Mouse (Mus musculus): Measurements from ENCODE around the gene Adcyap1.

Adcyap1 gene

DNA sequence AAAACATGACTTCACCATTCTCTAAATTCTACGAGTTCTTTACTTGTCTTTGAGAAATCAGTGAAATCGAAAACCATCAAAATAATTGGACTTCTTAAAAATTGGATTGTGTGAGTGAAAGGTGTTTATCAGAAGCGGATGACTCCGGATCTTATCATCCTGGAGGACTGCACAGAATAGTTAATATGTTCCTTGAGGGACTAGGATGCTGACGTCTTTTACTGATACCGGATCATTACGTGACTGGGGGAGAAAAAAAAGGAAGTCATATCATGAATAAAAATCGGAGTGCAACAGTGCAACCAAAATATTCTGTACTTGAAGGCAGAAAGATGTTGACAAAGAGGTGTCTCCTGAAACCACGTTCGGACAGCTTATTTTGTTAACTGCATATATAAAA lies at the start of gene Adcyap1:
Adcyap1 (plus strand) TSS at position 301 of the 400 bp plus-strand sequence.
- DNase-seq (ENCODE audit: low spot score in 2 of 2) = no peak

DNA sequence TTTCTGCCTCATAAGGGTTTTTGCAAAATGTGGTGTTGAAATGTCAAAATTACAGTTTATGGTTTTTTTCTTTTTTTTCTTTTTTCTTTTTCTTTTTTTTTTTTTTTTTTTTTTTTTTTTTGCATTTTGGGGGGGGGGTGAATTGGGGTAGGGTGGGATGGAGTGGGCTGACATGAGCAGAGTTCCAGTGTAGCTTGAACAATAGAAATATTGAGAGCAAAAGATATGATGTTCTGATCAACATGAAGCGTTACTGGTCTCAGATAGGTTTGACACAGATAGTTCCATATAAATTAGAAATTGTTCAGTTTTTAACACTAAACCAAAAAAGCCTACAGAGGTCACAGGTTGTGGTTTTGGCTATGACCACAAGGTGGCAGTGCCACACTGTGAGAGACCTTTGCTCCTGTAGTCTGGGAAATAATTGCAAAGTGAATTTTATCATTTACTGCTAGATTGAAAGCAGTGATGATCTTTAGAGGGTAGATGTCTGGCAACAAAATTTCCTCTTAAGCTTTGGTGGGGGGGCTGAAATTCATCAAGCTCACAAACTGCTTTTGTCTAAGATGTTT lies 40.5 kb upstream of the Adcyap1 start:
- peak; percentile 20 to 37 for DNase-seq (ENCODE audit: low spot score in 2 of 2)

DNA sequence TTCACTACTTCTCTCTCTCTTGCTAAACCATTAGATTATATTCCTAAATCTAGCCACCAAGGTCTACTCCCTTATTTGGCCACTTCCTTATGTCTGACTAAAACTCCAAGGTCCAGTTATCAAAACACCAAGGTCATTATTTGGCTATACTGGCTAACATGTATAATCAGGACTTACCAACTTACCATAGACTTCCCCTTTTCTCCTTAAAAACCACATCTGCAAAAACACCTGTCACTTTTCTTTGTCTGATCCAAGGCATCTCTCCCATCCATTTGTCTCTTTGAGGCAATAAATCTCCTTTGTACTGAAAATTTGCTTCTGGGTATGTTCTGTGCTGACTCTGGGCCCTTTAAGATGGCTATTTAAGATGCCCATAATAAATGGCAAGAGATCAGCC lies 29.2 kb upstream of the Adcyap1 start:
- no peak for DNase-seq (ENCODE audit: low spot score in 2 of 2)

DNA sequence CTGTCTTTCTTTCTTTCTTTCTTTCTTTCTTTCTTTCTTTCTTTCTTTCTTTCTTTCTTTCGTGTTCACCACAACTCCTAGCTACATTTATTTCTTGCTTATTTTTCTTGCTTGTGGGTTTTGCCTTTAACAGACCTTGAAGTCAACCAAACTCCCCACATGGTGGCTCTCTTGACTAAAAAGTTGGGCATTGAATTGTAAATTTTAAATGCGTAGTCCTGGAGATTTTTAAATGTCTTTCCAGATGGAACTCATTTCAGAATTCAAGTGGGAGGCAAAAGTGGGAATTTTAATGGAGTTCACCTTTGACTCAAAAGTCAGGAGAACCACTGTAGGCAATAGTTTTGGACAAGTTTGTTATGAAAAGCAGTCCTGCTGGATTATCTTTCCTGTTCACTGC lies 2.0 kb upstream of the Adcyap1 start:
- no peak for DNase-seq (ENCODE audit: low spot score in 2 of 2)

DNA sequence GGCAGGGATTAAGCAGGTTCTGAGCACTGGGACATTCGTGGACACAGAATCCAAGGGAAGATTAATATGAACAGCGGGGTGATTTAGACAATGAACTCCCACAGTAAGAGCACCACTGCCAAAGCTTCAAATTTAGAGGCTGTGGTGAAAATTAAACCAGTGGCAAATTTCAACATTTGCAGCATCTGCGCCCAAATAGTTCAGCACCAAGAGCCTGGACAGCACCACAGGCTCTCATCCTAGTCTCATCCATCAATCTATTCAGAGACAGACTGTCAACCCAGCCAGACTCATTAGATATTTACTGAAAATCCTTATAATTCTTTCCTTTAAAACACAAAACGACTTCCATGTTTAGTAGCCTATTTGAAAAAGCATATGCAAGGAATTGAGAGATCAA lies 604 bp upstream of the Adcyap1 start:
- DNase-seq (ENCODE audit: low spot score in 2 of 2) = no peak

DNA sequence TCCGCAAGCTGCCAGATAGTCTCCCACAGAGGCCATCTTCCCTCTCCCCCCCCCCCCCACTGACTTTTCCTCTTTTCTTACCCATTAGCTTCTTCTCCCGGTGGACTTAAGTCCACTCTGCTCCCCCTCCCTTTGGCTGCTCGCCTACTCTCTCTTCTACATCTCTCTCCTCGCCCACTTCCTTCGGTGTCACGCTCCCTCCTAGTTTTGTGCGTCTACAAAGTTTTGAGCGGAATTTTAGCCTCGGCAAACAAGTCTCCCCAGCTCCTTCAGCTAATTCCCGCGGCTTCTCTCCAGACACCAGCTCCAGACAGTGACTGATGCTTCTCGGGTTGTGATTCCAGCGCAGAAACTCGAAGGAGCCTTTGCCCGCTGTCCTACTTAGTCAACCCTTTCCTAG lies 401 bp downstream of the Adcyap1 start:
- no peak for DNase-seq (ENCODE audit: low spot score in 2 of 2)

DNA sequence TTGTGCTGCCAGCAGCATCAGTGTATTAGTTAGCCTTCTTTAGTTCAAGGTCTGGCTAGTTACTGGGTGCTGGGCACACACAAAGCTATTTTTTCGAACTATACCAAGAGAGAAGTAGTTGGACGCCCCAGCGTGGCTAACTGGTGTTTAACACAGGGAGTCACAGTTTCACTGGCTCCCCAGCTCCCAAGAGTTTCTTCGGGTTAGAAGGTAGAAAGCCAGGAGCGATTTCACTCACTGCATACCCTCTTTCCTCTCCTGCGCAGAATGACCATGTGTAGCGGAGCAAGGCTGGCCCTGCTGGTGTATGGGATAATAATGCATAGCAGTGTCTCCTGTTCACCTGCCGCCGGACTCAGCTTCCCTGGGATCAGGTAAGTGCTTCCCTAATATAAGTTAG lies 930 bp downstream of the Adcyap1 start:
- DNase-seq (ENCODE audit: low spot score in 2 of 2) = no peak

DNA sequence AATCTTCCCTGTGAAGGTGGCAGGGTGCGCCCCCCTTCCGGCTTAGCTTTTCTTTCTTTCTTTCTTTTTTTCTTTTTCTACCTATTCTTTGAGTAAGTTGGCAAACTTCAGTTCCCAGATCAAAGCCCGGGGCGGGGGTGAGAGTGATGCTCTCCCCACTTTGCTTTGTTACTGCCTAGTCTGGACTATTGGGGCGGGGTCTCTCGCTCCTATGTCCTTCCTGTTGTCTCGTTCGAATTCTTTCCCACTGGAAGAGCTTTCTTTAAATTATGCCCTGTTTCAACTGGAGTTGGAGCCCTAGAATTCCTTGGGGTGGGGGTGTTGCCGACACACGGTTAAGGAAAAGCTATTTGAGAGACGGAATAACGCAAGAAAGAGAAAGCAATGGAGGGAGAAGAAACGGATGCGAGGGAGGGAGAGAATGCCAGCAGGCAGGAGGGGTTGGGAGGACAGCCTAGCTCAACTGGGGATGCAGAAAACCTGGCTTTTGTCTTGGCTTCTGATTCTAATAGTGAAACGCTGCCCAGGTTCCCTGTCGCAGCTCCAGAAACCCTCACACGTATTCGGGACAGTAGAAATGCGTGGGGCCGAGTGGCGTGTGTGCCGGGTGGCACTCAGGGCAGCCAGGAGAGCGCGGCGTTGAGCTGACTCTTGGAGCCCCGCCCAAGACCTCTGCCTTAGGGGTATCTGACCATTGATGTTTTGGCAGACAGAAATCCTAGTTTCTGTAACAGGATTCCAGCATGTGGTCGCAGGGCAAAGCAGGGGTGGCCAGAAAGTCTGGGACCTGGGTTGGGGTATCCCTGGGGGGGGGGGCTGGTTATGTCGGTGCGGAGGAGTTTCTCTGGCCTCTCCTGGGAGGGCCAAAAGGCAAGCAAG lies 1.8 kb downstream of the Adcyap1 start:
- no peak for DNase-seq (ENCODE audit: low spot score in 2 of 2)

DNA sequence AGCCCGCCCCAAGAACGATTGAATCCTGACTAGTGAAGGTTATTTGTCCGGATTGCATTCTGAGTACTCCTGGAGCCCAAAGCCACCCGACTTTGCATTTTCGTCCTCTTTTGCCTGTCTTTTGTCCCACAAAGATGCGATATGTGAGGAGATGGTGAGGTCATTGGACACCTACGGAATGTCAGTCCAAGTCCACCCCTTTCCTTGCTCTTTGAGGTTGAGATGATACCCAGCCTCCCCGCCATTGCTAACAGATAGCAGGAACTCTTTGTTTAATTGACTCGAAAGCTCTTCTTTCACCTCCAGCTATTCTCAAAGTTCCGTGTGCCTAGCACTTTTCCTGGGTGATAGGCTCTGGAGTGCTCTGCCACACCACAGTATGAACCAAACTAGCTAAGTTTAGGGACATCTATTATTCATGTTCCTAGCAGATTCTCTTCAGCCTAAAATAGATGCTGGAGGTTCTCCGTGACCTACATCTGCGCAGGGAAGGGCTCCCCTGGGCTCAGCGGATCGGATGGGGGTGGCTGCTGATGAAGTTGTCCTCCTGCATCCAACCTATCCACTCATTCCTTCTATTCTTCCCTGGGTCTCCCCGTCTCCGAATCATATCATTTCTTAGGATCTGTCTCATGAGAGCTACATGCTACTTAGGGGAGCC lies 2.6 kb downstream of the Adcyap1 start:
- DNase-seq (ENCODE audit: low spot score in 2 of 2) = no peak

DNA sequence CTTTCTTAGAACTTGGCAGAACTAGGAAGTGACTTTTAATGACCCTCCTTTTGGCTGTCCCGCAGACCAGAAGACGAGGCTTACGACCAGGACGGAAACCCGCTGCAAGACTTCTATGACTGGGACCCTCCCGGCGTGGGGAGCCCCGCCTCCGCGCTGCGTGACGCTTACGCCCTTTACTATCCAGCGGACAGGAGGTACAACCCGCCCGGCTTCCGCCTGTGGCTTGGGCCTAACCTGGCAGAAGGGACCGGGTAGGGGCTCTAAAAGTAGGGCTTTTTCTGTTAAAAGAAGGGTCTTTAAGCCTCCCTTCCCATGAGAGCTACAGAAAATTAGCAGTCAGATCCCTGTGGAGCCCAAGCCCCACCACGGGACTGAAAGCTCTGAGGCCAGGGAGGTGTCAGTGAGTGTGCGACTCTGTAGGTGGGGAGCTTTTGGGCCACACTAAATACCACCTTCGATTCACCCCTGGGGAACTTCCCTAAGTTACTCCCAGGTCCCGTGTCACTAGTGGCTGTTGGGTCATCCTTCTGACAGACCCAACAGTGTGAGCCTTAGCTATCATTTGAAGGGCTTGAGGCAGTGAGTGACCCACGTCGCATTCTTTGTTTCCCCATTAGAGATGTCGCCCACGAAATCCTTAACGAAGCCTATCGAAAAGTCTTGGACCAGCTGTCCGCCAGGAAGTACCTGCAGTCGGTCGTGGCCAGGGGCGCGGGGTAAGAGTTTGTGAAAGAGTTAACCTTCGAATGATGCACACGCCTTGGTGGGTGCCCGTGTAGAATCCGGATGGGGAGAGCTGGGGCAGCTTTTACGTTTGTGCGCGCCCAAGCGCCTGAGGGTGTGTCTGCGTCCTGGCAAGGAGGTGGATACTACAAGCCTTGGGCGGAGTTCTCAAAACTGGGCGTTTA lies 3.6 kb downstream of the Adcyap1 start:
- DNase-seq (ENCODE audit: low spot score in 2 of 2) = peak in 1 of 2 experiments; percentile 7

DNA sequence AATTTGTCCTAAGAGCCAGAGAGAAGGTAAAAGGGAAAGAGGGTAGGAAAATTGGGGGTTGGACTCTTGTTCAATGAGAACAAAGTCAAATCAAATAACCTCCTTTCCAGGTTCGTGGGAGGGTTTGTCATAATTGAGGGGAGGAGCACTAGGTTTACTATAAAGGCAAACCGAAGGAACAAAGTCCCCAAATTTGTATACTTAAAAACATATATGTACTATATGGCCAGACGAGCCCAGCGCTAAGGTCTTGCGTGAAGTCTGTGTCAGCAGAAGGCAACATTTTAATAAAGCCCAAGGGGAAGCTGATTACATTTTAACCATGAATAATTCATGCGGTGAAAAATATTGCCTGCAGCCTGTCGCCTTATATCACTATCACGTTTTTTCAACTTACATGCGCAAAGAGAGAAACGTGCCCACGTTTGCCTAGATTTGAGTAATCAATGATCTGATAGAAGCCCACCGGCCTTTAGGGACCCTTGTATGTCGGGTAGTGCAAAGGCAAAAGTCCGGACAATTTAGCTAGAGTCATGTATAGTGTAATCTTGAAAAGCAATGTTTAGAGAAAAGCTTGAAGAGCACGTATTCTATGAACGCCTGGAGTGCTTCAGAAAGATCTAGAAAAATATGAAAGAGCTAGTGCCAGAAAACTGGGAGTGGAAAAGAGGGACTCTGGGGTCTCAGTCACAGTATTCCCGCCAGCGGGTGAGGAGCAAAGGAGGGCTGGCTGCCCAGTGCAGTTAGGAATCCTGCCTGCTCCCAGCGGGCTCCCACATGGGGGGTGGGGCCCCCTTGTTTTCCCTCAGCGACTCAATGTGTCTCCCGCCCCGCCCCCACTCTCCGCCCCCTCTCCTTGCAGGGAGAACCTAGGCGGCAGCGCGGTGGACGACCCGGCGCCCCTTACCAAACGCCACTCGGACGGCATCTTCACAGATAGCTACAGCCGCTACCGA lies 4.5 kb downstream of the Adcyap1 start:
- peak in 1 of 2 experiments; percentile 12 for DNase-seq (ENCODE audit: low spot score in 2 of 2)

DNA sequence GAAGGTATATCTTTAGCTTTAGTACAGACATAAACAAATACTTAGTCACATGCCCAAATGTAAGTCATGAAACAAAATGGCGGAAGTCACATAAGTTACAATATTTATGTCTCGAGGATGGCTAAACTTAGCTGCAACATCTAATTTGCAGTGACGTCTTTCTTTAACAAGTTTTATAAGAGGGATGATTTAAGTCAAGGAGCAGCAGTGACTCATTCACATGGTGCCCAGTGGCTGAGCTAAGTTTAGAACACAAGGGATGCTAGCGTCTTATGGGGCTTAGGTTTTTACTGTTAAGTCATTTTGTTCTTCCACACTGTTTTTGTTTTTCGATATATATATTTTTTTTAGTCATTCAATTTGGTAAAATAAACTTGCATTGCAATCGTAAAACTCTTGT lies 19.0 kb downstream of the Adcyap1 start:
- peak in 1 of 2 experiments; percentile 17 for DNase-seq (ENCODE audit: low spot score in 2 of 2)

DNA sequence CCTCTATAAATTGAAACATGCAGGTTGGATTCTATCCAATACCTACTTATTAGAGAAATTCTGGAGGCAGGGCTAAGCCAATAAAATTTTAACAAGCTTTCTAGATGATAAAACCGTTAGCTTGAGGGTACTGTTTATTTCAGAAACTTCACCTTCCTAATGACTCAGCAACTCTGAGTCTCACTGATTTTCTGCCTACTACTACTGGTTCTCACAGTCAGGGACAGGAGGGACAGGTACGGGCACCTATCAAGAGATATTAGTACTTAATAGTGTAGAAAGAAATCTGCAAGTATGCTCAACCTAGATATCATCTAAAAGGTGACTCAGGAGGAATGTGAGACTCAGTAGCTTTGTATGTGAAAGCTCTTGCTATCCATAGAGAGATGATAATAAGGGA lies 19.8 kb downstream of the Adcyap1 start:
- no peak for DNase-seq (ENCODE audit: low spot score in 2 of 2)

DNA sequence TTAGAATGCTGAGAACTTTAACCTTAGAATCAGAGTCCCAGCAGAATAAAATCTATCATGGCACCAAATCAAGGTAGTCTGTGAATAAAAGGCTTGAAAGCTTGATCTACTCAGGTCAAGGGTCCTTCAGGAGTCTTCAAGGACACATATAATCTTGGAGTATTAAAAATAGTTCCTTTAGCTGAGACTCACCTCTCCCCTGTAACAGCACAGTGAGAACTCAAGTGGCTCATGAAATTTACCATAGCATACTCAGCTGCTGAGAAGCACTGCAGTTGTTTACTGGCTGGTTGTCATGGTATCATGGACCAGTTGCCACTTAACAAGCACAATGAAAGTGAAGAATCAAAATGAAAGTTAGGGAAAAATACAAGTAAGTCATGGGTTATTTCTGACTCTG lies 38.5 kb downstream of the Adcyap1 start:
- no peak for DNase-seq (ENCODE audit: low spot score in 2 of 2)

Measured in right cerebral cortex, postnatal 36 days (tissue).